Mouse (Mus musculus) liver, embryonic 12.5 days (tissue): ENCODE results near the gene T2. TPM values are rescaled to one million over a fixed set of nuclear protein-coding genes. Genes with fewer than 3 reads are reported as not detected.

ENCODE experiments used
- ATAC-seq: fragments of 200-750 bp; cut with Nextera tagmentation; 2 replicates; pipeline ENCODE4 v1.8.0; 2017; ENCODE audit warnings: moderate number of reproducible peaks, mild to moderate bottlenecking, moderate library complexity
- H3K27ac ChIP-seq: fragments of 300-500 bp; sonication (generic); 2 replicates; pipeline ENCODE4 v1.5.1; 2016; ENCODE audit warnings: mild to moderate bottlenecking
- H3K27me3 ChIP-seq: fragments of 300-500 bp; sonication (generic); replicated peaks from 2 replicates; pipeline ENCODE4 v1.6.1; 2016; ENCODE audit warnings: mild to moderate bottlenecking, moderate library complexity
- H3K36me3 ChIP-seq: fragments of 300-500 bp; sonication (generic); 2 replicates; pipeline ENCODE4 v1.6.1; 2016; ENCODE audit warnings: mild to moderate bottlenecking, moderate library complexity
- H3K4me1 ChIP-seq: fragments of 300-500 bp; sonication (generic); 2 replicates; pipeline ENCODE4 v1.6.1; 2016
- H3K4me2 ChIP-seq: fragments of 300-500 bp; sonication (generic); 2 replicates; pipeline ENCODE4 v1.6.1; 2016; ENCODE audit warnings: mild to moderate bottlenecking, moderate library complexity
- H3K4me3 ChIP-seq: fragments of 300-500 bp; sonication (generic); 2 replicates; pipeline ENCODE4 v1.5.1; 2016; ENCODE audit warnings: mild to moderate bottlenecking, moderate library complexity
- H3K9ac ChIP-seq: fragments of 300-500 bp; sonication (generic); 2 replicates; pipeline ENCODE4 v1.6.1; 2016; ENCODE audit warnings: mild to moderate bottlenecking, moderate library complexity
- H3K9me3 ChIP-seq: fragments of 300-500 bp; sonication (generic); replicated peaks from 2 replicates; pipeline ENCODE4 v1.6.1; 2016; ENCODE audit warnings: mild to moderate bottlenecking, moderate library complexity
- WGBS: fragments of 180-500 bp; shearing (Covaris S2); methylation state at CpG from one replicate; pipeline ENCODE4 v1.1.7; 2016; ENCODE audit not compliant: insufficient replicate concordance; 5-methylcytosine and 5-hydroxymethylcytosine counted together
- polyA plus RNA-seq: library from polyadenylated mRNA; unstranded; fragments of >200 nt; fragmentation: Nextera tagmentation; extraction: Ambion mirVana; gene quantifications from 2 replicates; pipeline ENCODE4 v1.2.1, GENCODE M21; 2016

Gene T2
- polyA plus RNA-seq, 1 experiment from 2014 or later: 0.15 TPM

- 18% methylated on average over 9 of the region's 9 CpGs for WGBS
- Histone ChIP-seq H3K4me3 (no peak overlapping the region), H3K9ac (no peak overlapping the region), H3K27ac (no peak overlapping the region), H3K36me3 (no peaks in the 10 kb centered on the region), H3K27me3 (peaks cover 54% of the 10 kb centered on the region), H3K4me1 (no peaks in the 10 kb centered on the region), H3K4me2 (no peak overlapping the region), H3K9me3 (no peaks in the 10 kb centered on the region)
- no peak for ATAC-seq
Observed at GRCm38 (mm10) chr17:8463482-8464128, 107.8 kb downstream of the T2 start.

- no peak overlapping the region for H3K9ac ChIP-seq
- H3K27me3 ChIP-seq: peaks cover 59% of the 10 kb centered on the region
- no peaks in the 10 kb centered on the region for H3K36me3 ChIP-seq
- no peak overlapping the region for H3K4me2 ChIP-seq
- H3K9me3 ChIP-seq: no peaks in the 10 kb centered on the region
- 68% methylated on average over 3 of the region's 3 CpGs for WGBS
- ATAC-seq: no peak
- H3K4me1 ChIP-seq: no peaks in the 10 kb centered on the region
- no peak overlapping the region for H3K27ac ChIP-seq
- H3K4me3 ChIP-seq: no peak overlapping the region
Observed at GRCm38 (mm10) chr17:8467771-8468170, 112.0 kb downstream of the T2 start.

- Histone ChIP-seq H3K27ac (no peak overlapping the region), H3K9ac (no peak overlapping the region), H3K4me2 (no peak overlapping the region), H3K4me1 (no peaks in the 10 kb centered on the region), H3K4me3 (no peak overlapping the region), H3K27me3 (peaks cover 64% of the 10 kb centered on the region), H3K9me3 (no peaks in the 10 kb centered on the region), H3K36me3 (no peaks in the 10 kb centered on the region)
- ATAC-seq: peak; percentile 35; the same call in 1 of the 2 replicates
- 14% methylated on average over 19 of the region's 19 CpGs for WGBS
Observed at GRCm38 (mm10) chr17:8468716-8469344, 113.0 kb downstream of the T2 start.

Other genes with a start within 250 kb of the T2 start
- gene Gm49673, start 208.2 kb upstream of the T2 start, polyA plus RNA-seq: not detected in 2 replicates
- gene Rnaset2a, start 207.9 kb upstream of the T2 start, polyA plus RNA-seq: 16.6 and 17.0 TPM in 2 replicates
- gene Fgfr1op, start 190.5 kb upstream of the T2 start, polyA plus RNA-seq: 18.2 and 18.8 TPM in 2 replicates
- gene Ccr6, start 119.9 kb upstream of the T2 start, polyA plus RNA-seq: 0.22 TPM in 1 of 2 replicates, not detected in the other
- 102 and 104 TPM in 2 replicates for gene Mpc1, start 73.1 kb upstream of the T2 start, polyA plus RNA-seq
- gene Sft2d1, start 44.9 kb upstream of the T2 start, polyA plus RNA-seq: 64.0 and 64.8 TPM in 2 replicates
- 0.04 and 0.12 TPM in 2 replicates for gene Prr18, start 18.5 kb upstream of the T2 start, polyA plus RNA-seq
- gene T, start 78.4 kb downstream of the T2 start, polyA plus RNA-seq: not detected in 2 replicates
- 1.1 and 1.7 TPM in 2 replicates for gene Pde10a, start 169.4 kb downstream of the T2 start, polyA plus RNA-seq
- gene Gm17087, start 211.0 kb downstream of the T2 start, polyA plus RNA-seq: not detected in 2 replicates